Mouse (Mus musculus) stomach, postnatal 0 days (tissue): ENCODE measurements at regions not wholly inside any gene's neighbourhood (a gene's known extent, or its start where the extent isn't known, plus 50 kb on each side); places are given as distances from the start of the nearest gene placed in this dataset.

Experiments used
- CTCF ChIP-seq: IDR thresholded peaks from 2 replicates; pipeline ENCODE4 v1.5.1; 2016; ENCODE audit warnings: antibody characterized with exemption, low read depth, mild to moderate bottlenecking, moderate library complexity
- EP300 ChIP-seq: optimal IDR thresholded peaks from 2 replicates; pipeline ENCODE3; 2016; ENCODE audit warnings: antibody characterized with exemption

GRCm38 (mm10) chr9:41566496-41566895 is 405.0 kb upstream of the Ubash3b start:
- no peak for TF ChIP-seq CTCF
- TF ChIP-seq EP300 = no peak
